Mouse (Mus musculus): ENCODE results near the gene Pik3ap1. TPM values are rescaled to one million over a fixed set of nuclear protein-coding genes. Genes with fewer than 3 reads are reported as not detected.

The Pik3ap1 gene
- polyA plus RNA-seq, 1 experiment from 2014 or later = 1.6 TPM

DNA sequence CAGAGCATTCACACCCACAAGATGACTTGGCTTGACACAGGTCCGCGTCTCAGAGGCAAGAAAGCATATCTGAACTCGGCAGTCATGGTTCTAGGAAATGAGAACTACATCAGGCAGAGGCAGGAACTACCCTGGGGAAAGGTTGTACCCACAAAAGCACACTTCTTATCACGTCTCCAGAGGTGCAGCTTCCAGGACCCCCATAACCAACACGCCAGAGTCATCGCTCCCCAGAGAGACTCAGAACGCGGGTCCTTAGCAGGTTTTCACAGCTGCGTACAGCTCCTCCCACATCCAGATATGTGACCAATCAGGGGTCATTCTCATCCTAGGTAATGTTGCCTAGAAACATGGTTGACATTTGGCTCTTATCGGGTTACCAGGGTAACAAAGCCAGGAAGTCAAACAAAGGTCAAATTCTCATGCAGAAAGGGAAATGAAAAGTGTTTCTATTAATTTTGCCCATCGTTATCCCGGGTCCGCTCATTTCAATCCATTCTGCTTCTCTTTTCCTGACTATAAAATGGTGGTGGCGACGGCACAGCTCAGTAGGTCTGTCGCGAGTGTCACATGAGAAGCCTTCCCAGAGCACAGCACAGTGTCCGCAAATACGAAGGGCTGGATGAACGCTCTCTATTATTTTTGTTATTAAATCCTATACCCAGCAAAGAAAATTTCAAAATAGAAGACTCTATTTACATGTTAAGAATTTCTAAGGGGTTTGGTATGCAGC, 73.8 kb downstream of the Pik3ap1 start:
- no peaks in the 10 kb centered on the region for H3K27me3 ChIP-seq (ENCODE audit: control insufficient read depth, insufficient read depth, low read length)
- no peaks in the 10 kb centered on the region for H3K9me3 ChIP-seq (ENCODE audit: control insufficient read depth, low read length)
- no peak overlapping the region for H3K27ac ChIP-seq (ENCODE audit: low read depth, low read length)
- peak overlapping the region; percentile 32 for H3K4me3 ChIP-seq (ENCODE audit: low read length)
- no peaks in the 10 kb centered on the region for H3K4me1 ChIP-seq (ENCODE audit: control insufficient read depth, insufficient read depth, low read length)
- 19% methylated on average over 20 of the region's 20 CpGs for WGBS
- H3K9ac ChIP-seq (ENCODE audit: low read depth, low read length) = no peak overlapping the region
- ATAC-seq (ENCODE audit: low FRiP score, low TSS enrichment) = peak; percentile 75; the same call in 1 of the 2 replicates
- H3K36me3 ChIP-seq (ENCODE audit: control insufficient read depth, insufficient read depth, low read length) = no peaks in the 10 kb centered on the region
- H3K4me2 ChIP-seq (replicated peaks; ENCODE audit: low read depth, low read length) = peak overlapping the region; percentile 47

DNA sequence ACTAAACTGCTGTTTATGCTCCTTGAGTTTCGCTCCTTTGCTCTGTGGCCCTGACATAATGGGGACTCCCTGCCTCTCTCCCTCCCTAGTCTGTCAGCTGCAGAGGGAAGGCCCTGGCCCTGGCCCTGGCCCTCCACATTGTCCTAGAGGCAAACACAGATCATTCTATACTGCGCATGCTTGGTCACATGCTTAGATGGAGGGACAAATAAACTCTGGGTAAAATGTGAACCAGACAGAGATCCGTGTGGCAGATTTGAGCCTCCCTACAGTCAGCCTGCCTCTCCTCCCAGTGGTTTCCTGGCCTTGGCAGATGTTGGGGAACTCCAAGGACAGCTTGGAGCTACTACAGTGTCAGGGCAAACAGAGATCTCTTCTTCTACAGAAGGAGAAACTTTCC, 81.0 kb downstream of the Pik3ap1 start:
- Histone ChIP-seq H3K4me1 (ENCODE audit: control insufficient read depth, insufficient read depth, low read length) (peaks cover 7% of the 10 kb centered on the region; the same call in 1 of the 2 replicates), H3K27me3 (ENCODE audit: control insufficient read depth, insufficient read depth, low read length) (peaks cover 14% of the 10 kb centered on the region), H3K9me3 (ENCODE audit: control insufficient read depth, low read length) (no peaks in the 10 kb centered on the region), H3K27ac (ENCODE audit: low read depth, low read length) (peak overlapping the region; percentile 48; the same call in 1 of the 2 replicates), H3K36me3 (ENCODE audit: control insufficient read depth, insufficient read depth, low read length) (no peaks in the 10 kb centered on the region), H3K9ac (ENCODE audit: low read depth, low read length) (0 out of 2 replicates have a peak overlapping the region, but pooled peaks have one; percentile 8), H3K4me3 (ENCODE audit: low read length) (no peak overlapping the region), H3K4me2 (replicated peaks; ENCODE audit: low read depth, low read length) (no peak overlapping the region)
- ATAC-seq (ENCODE audit: low FRiP score, low TSS enrichment) = peak; percentile 36; the same call in 1 of the 2 replicates
- WGBS = 51% methylated on average over 3 of the region's 3 CpGs

- H3K36me3 ChIP-seq (ENCODE audit: control insufficient read depth, insufficient read depth, low read length) = no peaks in the 10 kb centered on the region
- H3K9ac ChIP-seq (ENCODE audit: low read depth, low read length) = no peak overlapping the region
- WGBS = 39% methylated on average over 6 of the region's 6 CpGs
- no peak overlapping the region for H3K4me3 ChIP-seq (ENCODE audit: low read length)
- peak; percentile 48; the same call in 1 of the 2 replicates for ATAC-seq (ENCODE audit: low FRiP score, low TSS enrichment)
- no peaks in the 10 kb centered on the region for H3K9me3 ChIP-seq (ENCODE audit: control insufficient read depth, low read length)
- H3K4me2 ChIP-seq (replicated peaks; ENCODE audit: low read depth, low read length) = no peak overlapping the region
- H3K27me3 ChIP-seq (ENCODE audit: control insufficient read depth, insufficient read depth, low read length) = peaks cover 14% of the 10 kb centered on the region
- peak overlapping the region; percentile 48; the same call in 1 of the 2 replicates for H3K27ac ChIP-seq (ENCODE audit: low read depth, low read length)
- peaks cover 7% of the 10 kb centered on the region; the same call in 1 of the 2 replicates for H3K4me1 ChIP-seq (ENCODE audit: control insufficient read depth, insufficient read depth, low read length)
Measured at GRCm38 (mm10) chr19:41303433-41303832, 81.5 kb downstream of the Pik3ap1 start.

DNA sequence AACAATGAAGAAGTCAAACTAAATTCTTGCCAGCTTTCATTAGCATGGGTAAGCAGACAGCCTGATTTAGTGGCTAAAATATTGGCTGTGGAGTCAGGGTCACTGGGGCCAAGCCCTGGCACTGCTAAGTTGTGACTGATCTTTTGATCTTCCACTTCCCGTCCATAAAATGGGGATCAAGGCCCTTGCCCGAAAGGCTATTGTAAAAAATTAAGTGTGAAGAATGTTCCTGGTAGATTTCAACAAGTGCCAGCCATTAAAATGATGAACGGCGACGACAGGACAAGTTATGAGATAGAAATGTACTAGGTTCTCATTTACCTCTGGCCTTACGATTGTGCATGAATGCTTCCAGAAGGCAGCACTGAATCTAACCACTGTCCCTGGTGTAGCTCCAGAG, 83.0 kb downstream of the Pik3ap1 start:
- no peaks in the 10 kb centered on the region for H3K36me3 ChIP-seq (ENCODE audit: control insufficient read depth, insufficient read depth, low read length)
- H3K9me3 ChIP-seq (ENCODE audit: control insufficient read depth, low read length) = no peaks in the 10 kb centered on the region
- peaks cover 7% of the 10 kb centered on the region; the same call in 1 of the 2 replicates for H3K4me1 ChIP-seq (ENCODE audit: control insufficient read depth, insufficient read depth, low read length)
- WGBS = 34% methylated on average over 6 of the region's 6 CpGs
- H3K27me3 ChIP-seq (ENCODE audit: control insufficient read depth, insufficient read depth, low read length) = peaks cover 14% of the 10 kb centered on the region
- H3K27ac ChIP-seq (ENCODE audit: low read depth, low read length) = no peak overlapping the region
- ATAC-seq (ENCODE audit: low FRiP score, low TSS enrichment) = peak; percentile 17; the same call in 1 of the 2 replicates
- H3K9ac ChIP-seq (ENCODE audit: low read depth, low read length) = no peak overlapping the region
- no peak overlapping the region for H3K4me3 ChIP-seq (ENCODE audit: low read length)
- H3K4me2 ChIP-seq (replicated peaks; ENCODE audit: low read depth, low read length) = no peak overlapping the region

- Histone ChIP-seq H3K27me3 (ENCODE audit: control insufficient read depth, insufficient read depth, low read length) (peaks cover 14% of the 10 kb centered on the region), H3K4me3 (ENCODE audit: low read length) (no peak overlapping the region), H3K4me2 (replicated peaks; ENCODE audit: low read depth, low read length) (no peak overlapping the region), H3K27ac (ENCODE audit: low read depth, low read length) (no peak overlapping the region), H3K36me3 (ENCODE audit: control insufficient read depth, insufficient read depth, low read length) (no peaks in the 10 kb centered on the region), H3K9me3 (ENCODE audit: control insufficient read depth, low read length) (no peaks in the 10 kb centered on the region), H3K9ac (ENCODE audit: low read depth, low read length) (no peak overlapping the region), H3K4me1 (ENCODE audit: control insufficient read depth, insufficient read depth, low read length) (peaks cover 7% of the 10 kb centered on the region; the same call in 1 of the 2 replicates)
- 81% methylated on average over 8 of the region's 8 CpGs for WGBS
- ATAC-seq (ENCODE audit: low FRiP score, low TSS enrichment) = no peak
Measured at GRCm38 (mm10) chr19:41299446-41299845, 85.5 kb downstream of the Pik3ap1 start.

DNA sequence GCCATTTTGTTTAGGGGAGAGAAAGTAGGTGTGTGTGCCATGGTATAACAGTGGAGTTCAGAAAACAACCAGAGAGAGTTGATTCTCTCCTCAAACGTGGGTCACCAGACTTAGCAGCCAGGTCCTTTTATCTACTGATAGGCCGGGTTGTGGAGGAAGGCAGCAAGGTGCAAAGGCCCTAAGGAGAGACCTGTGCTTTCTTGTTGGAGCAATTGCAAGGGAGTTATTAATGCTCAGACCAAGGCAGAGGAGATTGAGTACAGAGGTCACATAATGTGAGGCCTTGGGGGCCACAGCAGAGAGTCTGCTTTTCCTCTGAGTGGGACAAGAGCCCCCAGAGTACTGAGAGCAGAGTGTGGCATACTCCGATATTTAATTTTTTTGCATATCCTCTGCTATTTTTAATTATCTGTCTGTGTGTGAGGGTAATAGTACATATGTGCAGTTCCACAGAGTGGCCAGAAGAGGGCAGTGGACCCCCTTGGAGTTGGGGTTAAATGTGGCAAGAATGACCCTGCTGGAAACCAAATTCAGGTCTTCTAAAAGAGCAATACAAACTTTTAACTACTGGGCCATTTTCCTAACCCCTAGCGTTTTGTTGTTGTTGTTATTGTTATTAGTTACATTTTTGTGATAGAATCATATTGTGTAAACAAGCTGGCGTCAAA, 93.8 kb downstream of the Pik3ap1 start:
- no peak overlapping the region for H3K4me2 ChIP-seq (replicated peaks; ENCODE audit: low read depth, low read length)
- H3K9me3 ChIP-seq (ENCODE audit: control insufficient read depth, low read length) = no peaks in the 10 kb centered on the region
- no peaks in the 10 kb centered on the region for H3K36me3 ChIP-seq (ENCODE audit: control insufficient read depth, insufficient read depth, low read length)
- WGBS = 65% methylated on average over 5 of the region's 5 CpGs
- no peak for ATAC-seq (ENCODE audit: low FRiP score, low TSS enrichment)
- H3K4me3 ChIP-seq (ENCODE audit: low read length) = no peak overlapping the region
- H3K27ac ChIP-seq (ENCODE audit: low read depth, low read length) = no peak overlapping the region
- no peak overlapping the region for H3K9ac ChIP-seq (ENCODE audit: low read depth, low read length)
- H3K27me3 ChIP-seq (ENCODE audit: control insufficient read depth, insufficient read depth, low read length) = no peaks in the 10 kb centered on the region
- H3K4me1 ChIP-seq (ENCODE audit: control insufficient read depth, insufficient read depth, low read length) = no peaks in the 10 kb centered on the region

DNA sequence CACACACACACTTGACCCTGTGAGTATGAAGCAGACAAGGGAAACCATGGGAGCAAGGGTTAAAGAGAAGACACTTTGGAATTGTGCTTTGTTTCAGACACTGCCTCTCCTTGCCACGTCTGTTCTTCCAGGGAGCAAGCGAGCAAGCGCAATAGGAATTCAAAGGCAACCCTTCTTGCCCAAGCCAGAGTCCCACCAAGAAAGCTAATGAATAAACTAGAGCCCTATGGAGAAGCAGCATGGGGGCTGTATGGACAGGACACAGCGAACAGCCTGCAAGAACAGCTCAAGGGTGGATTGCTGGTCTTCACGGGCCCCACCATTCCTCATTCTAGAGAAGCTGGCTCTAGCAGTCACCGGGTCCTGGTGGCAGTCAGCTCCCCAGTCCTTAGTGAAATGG, 96.3 kb downstream of the Pik3ap1 start:
- Histone ChIP-seq H3K9ac (ENCODE audit: low read depth, low read length) (no peak overlapping the region), H3K36me3 (ENCODE audit: control insufficient read depth, insufficient read depth, low read length) (no peaks in the 10 kb centered on the region), H3K27ac (ENCODE audit: low read depth, low read length) (no peak overlapping the region), H3K4me2 (replicated peaks; ENCODE audit: low read depth, low read length) (no peak overlapping the region), H3K9me3 (ENCODE audit: control insufficient read depth, low read length) (no peaks in the 10 kb centered on the region), H3K4me1 (ENCODE audit: control insufficient read depth, insufficient read depth, low read length) (no peaks in the 10 kb centered on the region), H3K27me3 (ENCODE audit: control insufficient read depth, insufficient read depth, low read length) (0 out of 2 replicates have a peak, but pooled peaks cover 5% of the 10 kb centered on the region), H3K4me3 (ENCODE audit: low read length) (no peak overlapping the region)
- ATAC-seq (ENCODE audit: low FRiP score, low TSS enrichment) = no peak
- WGBS = 48% methylated on average over 6 of the region's 6 CpGs

- 0 out of 2 replicates have a peak, but pooled peaks cover 5% of the 10 kb centered on the region for H3K27me3 ChIP-seq (ENCODE audit: control insufficient read depth, insufficient read depth, low read length)
- no peaks in the 10 kb centered on the region for H3K9me3 ChIP-seq (ENCODE audit: control insufficient read depth, low read length)
- no peak overlapping the region for H3K4me2 ChIP-seq (replicated peaks; ENCODE audit: low read depth, low read length)
- ATAC-seq (ENCODE audit: low FRiP score, low TSS enrichment) = no peak
- H3K27ac ChIP-seq (ENCODE audit: low read depth, low read length) = no peak overlapping the region
- H3K4me3 ChIP-seq (ENCODE audit: low read length) = no peak overlapping the region
- 88% methylated on average over 7 of the region's 7 CpGs for WGBS
- H3K9ac ChIP-seq (ENCODE audit: low read depth, low read length) = no peak overlapping the region
- H3K4me1 ChIP-seq (ENCODE audit: control insufficient read depth, insufficient read depth, low read length) = no peaks in the 10 kb centered on the region
- H3K36me3 ChIP-seq (ENCODE audit: control insufficient read depth, insufficient read depth, low read length) = no peaks in the 10 kb centered on the region
Measured at GRCm38 (mm10) chr19:41287224-41287623, 97.7 kb downstream of the Pik3ap1 start.

- Histone ChIP-seq H3K4me2 (replicated peaks; ENCODE audit: low read depth, low read length) (no peak overlapping the region), H3K27me3 (ENCODE audit: control insufficient read depth, insufficient read depth, low read length) (0 out of 2 replicates have a peak, but pooled peaks cover 5% of the 10 kb centered on the region), H3K9ac (ENCODE audit: low read depth, low read length) (no peak overlapping the region), H3K27ac (ENCODE audit: low read depth, low read length) (no peak overlapping the region), H3K9me3 (ENCODE audit: control insufficient read depth, low read length) (no peaks in the 10 kb centered on the region), H3K4me3 (ENCODE audit: low read length) (no peak overlapping the region), H3K36me3 (ENCODE audit: control insufficient read depth, insufficient read depth, low read length) (no peaks in the 10 kb centered on the region), H3K4me1 (ENCODE audit: control insufficient read depth, insufficient read depth, low read length) (no peaks in the 10 kb centered on the region)
- ATAC-seq (ENCODE audit: low FRiP score, low TSS enrichment) = no peak
- 27% methylated on average over 6 of the region's 6 CpGs for WGBS
Measured at GRCm38 (mm10) chr19:41284515-41284914, 100.4 kb downstream of the Pik3ap1 start.

Data from kidney, embryonic 14.5 days (tissue).